Mouse (Mus musculus) C2C12 (cell line): ENCODE results near the gene Mob3b. TPM values are rescaled to one million over a fixed set of nuclear protein-coding genes. Genes with fewer than 3 reads are reported as not detected.

Experiments used
- H3K27me3 ChIP-seq: one replicate; pipeline ENCODE4 v1.6.1; 2011; ENCODE audit not compliant: control insufficient read depth, insufficient read depth, insufficient read length
- H3K36me3 ChIP-seq: one replicate; pipeline ENCODE4 v1.6.1; 2011; ENCODE audit not compliant: control insufficient read depth, insufficient read depth
- H3K4me3 ChIP-seq: one replicate; pipeline ENCODE4 v1.5.1; 2011; ENCODE audit warnings: mild to moderate bottlenecking, control low read depth; ENCODE audit not compliant: poor library complexity, insufficient read depth, severe bottlenecking
- H3K79me2 ChIP-seq: one replicate; pipeline ENCODE4 v1.6.1; 2011; ENCODE audit not compliant: control insufficient read depth, insufficient read depth
- H3K79me3 ChIP-seq: one replicate; pipeline ENCODE4 v1.6.1; 2011; ENCODE audit warnings: low read depth, control low read depth
- H3ac ChIP-seq: one replicate; pipeline ENCODE3; 2011; ENCODE audit warnings: low read depth; ENCODE audit not compliant: control insufficient read depth, insufficient read length
- CEBPB ChIP-seq: IDR thresholded peaks from one replicate; pipeline ENCODE4 v1.6.1; 2011; ENCODE audit warnings: low read depth, mild to moderate bottlenecking, control low read depth, moderate library complexity
- CTCF ChIP-seq: IDR thresholded peaks from one replicate; pipeline ENCODE4 v1.5.1; 2011; ENCODE audit not compliant: control insufficient read depth, insufficient read depth, insufficient read length
- FOSL1 ChIP-seq: IDR thresholded peaks from one replicate; pipeline ENCODE4 v1.8.0; 2011; ENCODE audit warnings: mild to moderate bottlenecking, low read length; ENCODE audit not compliant: poor library complexity, insufficient read depth, severe bottlenecking
- MAX ChIP-seq: IDR thresholded peaks from one replicate; pipeline ENCODE4 v1.6.1; 2011; ENCODE audit warnings: mild to moderate bottlenecking, control low read depth
- MYOD1 ChIP-seq: IDR thresholded peaks from one replicate; pipeline ENCODE4 v1.6.1; 2011; ENCODE audit warnings: low read depth; ENCODE audit not compliant: control insufficient read depth, insufficient read length
- MYOG ChIP-seq: IDR thresholded peaks from one replicate; pipeline ENCODE4 v1.6.1; 2011; ENCODE audit not compliant: control insufficient read depth, insufficient read length; ENCODE audit errors: extremely low read depth
- USF1 ChIP-seq: IDR thresholded peaks from one replicate; pipeline ENCODE4 v1.6.1; 2011; ENCODE audit warnings: low read depth, mild to moderate bottlenecking, control low read depth, moderate library complexity
- polyA plus RNA-seq: library from polyadenylated mRNA; unstranded; fragments of >200 nt; fragmentation: generic; extraction: Trizol; gene quantifications from one replicate; pipeline ENCODE4 v1.2.1, GENCODE M21; 2012; ENCODE audit warnings: missing spikeins

Gene Mob3b
- polyA plus RNA-seq, 1 experiment, result 0.18 TPM

GRCm38 (mm10) chr4:35040306-35040705 is 117.0 kb downstream of the Mob3b start:
- Histone ChIP-seq H3K4me3 (no peak overlapping the region), H3K79me2 (no peaks in the 10 kb centered on the region), H3K27me3 (no peaks in the 10 kb centered on the region), H3K36me3 (no peaks in the 10 kb centered on the region), H3K79me3 (no peaks in the 10 kb centered on the region), H3ac (no peak overlapping the region)
- no peak for TF ChIP-seq CEBPB
- no peak for TF ChIP-seq USF1
- no peak for TF ChIP-seq CTCF
- TF ChIP-seq MYOD1, result no peak
- no peak for TF ChIP-seq MYOG
- TF ChIP-seq MAX, result no peak
- TF ChIP-seq FOSL1, result no peak

- Histone ChIP-seq H3K27me3 (no peaks in the 10 kb centered on the region), H3K79me2 (no peaks in the 10 kb centered on the region), H3ac (no peak overlapping the region), H3K4me3 (no peak overlapping the region), H3K36me3 (no peaks in the 10 kb centered on the region), H3K79me3 (no peaks in the 10 kb centered on the region)
- TF ChIP-seq FOSL1 (no peak), MYOD1 (no peak), CTCF (no peak), CEBPB (no peak), MYOG (no peak), USF1 (no peak), MAX (no peak)
These were observed 119.5 kb downstream of the Mob3b start for GRCm38 (mm10) chr4:35037824-35038223.

- no peaks in the 10 kb centered on the region for H3K79me2 ChIP-seq
- no peak overlapping the region for H3K4me3 ChIP-seq
- H3K27me3 ChIP-seq, result no peaks in the 10 kb centered on the region
- no peaks in the 10 kb centered on the region for H3K36me3 ChIP-seq
- no peak for TF ChIP-seq MYOD1
- no peak for TF ChIP-seq CTCF
- TF ChIP-seq MAX, result no peak
- no peak for TF ChIP-seq MYOG
- no peak for TF ChIP-seq USF1
- no peak for TF ChIP-seq CEBPB
- TF ChIP-seq FOSL1, result no peak
- H3K79me3 ChIP-seq, result no peaks in the 10 kb centered on the region
- no peak overlapping the region for H3ac ChIP-seq
These were observed 122.6 kb downstream of the Mob3b start for GRCm38 (mm10) chr4:35034504-35035290.

DNA sequence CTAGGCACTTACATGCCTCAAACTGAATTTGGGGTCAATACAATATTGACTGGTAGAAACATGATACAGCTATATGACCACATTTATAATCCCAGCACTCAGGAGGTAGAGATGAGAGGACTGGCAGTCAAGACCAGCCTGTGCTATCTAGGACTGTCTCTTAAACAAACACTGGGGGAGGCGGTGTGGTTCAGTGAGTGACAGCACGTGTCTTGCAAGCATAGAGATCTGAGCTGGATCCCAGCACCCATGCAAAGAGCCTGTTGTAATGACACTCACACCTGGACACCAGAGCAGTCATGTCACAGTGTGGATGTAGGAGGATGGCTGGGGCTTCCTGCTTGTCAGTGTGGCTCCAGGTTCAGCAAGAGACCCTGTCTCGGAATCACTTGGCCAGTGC is 124.5 kb downstream of the Mob3b start:
- no peaks in the 10 kb centered on the region for H3K79me3 ChIP-seq
- no peak overlapping the region for H3ac ChIP-seq
- H3K79me2 ChIP-seq, result no peaks in the 10 kb centered on the region
- no peaks in the 10 kb centered on the region for H3K36me3 ChIP-seq
- no peak for TF ChIP-seq CTCF
- TF ChIP-seq USF1, result no peak
- no peak for TF ChIP-seq CEBPB
- no peak for TF ChIP-seq MYOD1
- TF ChIP-seq MAX, result no peak
- TF ChIP-seq FOSL1, result no peak
- TF ChIP-seq MYOG, result no peak
- H3K4me3 ChIP-seq, result no peak overlapping the region
- no peaks in the 10 kb centered on the region for H3K27me3 ChIP-seq

GRCm38 (mm10) chr4:35031623-35032022 is 125.7 kb downstream of the Mob3b start:
- no peaks in the 10 kb centered on the region for H3K79me3 ChIP-seq
- H3K4me3 ChIP-seq, result no peak overlapping the region
- no peaks in the 10 kb centered on the region for H3K27me3 ChIP-seq
- no peaks in the 10 kb centered on the region for H3K79me2 ChIP-seq
- H3ac ChIP-seq, result no peak overlapping the region
- TF ChIP-seq MYOG, result no peak
- no peak for TF ChIP-seq FOSL1
- no peak for TF ChIP-seq USF1
- TF ChIP-seq MYOD1, result no peak
- TF ChIP-seq MAX, result no peak
- no peak for TF ChIP-seq CTCF
- no peak for TF ChIP-seq CEBPB
- no peaks in the 10 kb centered on the region for H3K36me3 ChIP-seq

DNA sequence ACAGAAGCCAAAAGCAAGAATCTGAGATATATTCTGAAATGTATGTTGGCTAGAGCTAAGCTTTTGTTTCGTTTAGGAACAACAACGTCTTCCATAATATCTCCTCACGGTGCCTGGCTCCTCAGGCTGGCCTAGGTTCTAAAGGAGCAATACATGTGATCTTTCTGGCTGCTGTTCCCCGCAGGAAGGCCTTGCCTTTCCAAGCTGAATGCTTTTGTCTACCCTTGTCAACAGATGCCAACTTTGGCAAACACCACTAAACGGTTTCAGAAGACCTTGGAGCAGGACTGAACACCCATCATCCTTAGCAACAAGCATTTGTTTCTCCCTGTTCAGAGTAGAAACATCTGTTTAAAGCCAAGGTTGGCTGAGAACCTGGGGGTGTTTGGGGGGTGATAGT is 126.1 kb downstream of the Mob3b start:
- Histone ChIP-seq H3K27me3 (no peaks in the 10 kb centered on the region), H3K79me3 (no peaks in the 10 kb centered on the region), H3K79me2 (no peaks in the 10 kb centered on the region), H3K4me3 (no peak overlapping the region), H3ac (no peak overlapping the region), H3K36me3 (no peaks in the 10 kb centered on the region)
- no peak for TF ChIP-seq USF1
